Mouse (Mus musculus): ENCODE measurements around the gene Elof1.

GRCm38 (mm10) chr9:22143108-22144037, 26.4 kb upstream of the Elof1 start:
- TF ChIP-seq CTCF (IDR thresholded peaks at IDR 0.05; ENCODE audit: low read depth) (peak; percentile 99), EP300 (IDR thresholded peaks at IDR 0.05; ENCODE audit: low read depth) (no peak)

Measured in liver, postnatal 0 days (tissue).